Mouse (Mus musculus) hindbrain, embryonic 10.5 days (tissue): Measurements from ENCODE around the gene Ptprq. TPM values are rescaled to one million over a fixed set of nuclear protein-coding genes. Genes with fewer than 3 reads are reported as not detected.

Experiments
- DNase-seq: peaks from one replicate; pipeline ENCODE4 v3.0.0-alpha.2; 2017; ENCODE audit warnings: low spot score
- H3K27ac ChIP-seq: fragments of 300-500 bp; sonication (generic); 2 replicates; pipeline ENCODE4 v1.5.1; 2016; ENCODE audit warnings: mild to moderate bottlenecking, moderate library complexity
- H3K27me3 ChIP-seq: fragments of 300-500 bp; sonication (generic); 2 replicates; pipeline ENCODE4 v1.6.1; 2016; ENCODE audit warnings: mild to moderate bottlenecking; ENCODE audit not compliant: poor library complexity, insufficient read depth, severe bottlenecking
- H3K36me3 ChIP-seq: fragments of 300-500 bp; sonication (generic); 2 replicates; pipeline ENCODE4 v1.6.1; 2016; ENCODE audit warnings: mild to moderate bottlenecking, moderate library complexity
- H3K4me1 ChIP-seq: fragments of 300-500 bp; sonication (generic); replicated peaks from 2 replicates; pipeline ENCODE4 v1.6.1; 2016; ENCODE audit warnings: mild to moderate bottlenecking
- H3K4me3 ChIP-seq: fragments of 300-500 bp; sonication (generic); 2 replicates; pipeline ENCODE4 v1.5.1; 2016; ENCODE audit warnings: mild to moderate bottlenecking, moderate library complexity
- H3K9me3 ChIP-seq: fragments of 300-500 bp; sonication (generic); 2 replicates; pipeline ENCODE4 v1.6.1; 2016; ENCODE audit warnings: mild to moderate bottlenecking, moderate library complexity
- WGBS: fragments of 180-500 bp; shearing (Covaris S2); methylation state at CpG from one replicate; pipeline ENCODE4 v1.1.7; 2016; 5-methylcytosine and 5-hydroxymethylcytosine counted together
- polyA plus RNA-seq: library from polyadenylated mRNA; unstranded; fragments of >200 nt; fragmentation: Nextera tagmentation; extraction: Ambion mirVana; gene quantifications from 2 replicates; pipeline ENCODE4 v1.2.1, GENCODE M21; 2016

Ptprq gene
- polyA plus RNA-seq, 1 experiment from 2014 or later: 0.07 TPM

- Histone ChIP-seq H3K9me3 (no peaks in the 10 kb centered on the region), H3K36me3 (no peaks in the 10 kb centered on the region), H3K4me1 (no peaks in the 10 kb centered on the region), H3K27ac (no peak overlapping the region), H3K27me3 (no peaks in the 10 kb centered on the region), H3K4me3 (no peak overlapping the region)
- no peak for DNase-seq
- 91% methylated on average over 7 of the region's 7 CpGs for WGBS
These were observed 252.0 kb downstream of the Ptprq start for GRCm38 (mm10) chr10:107467819-107468218.

Other genes starting within 250 kb of the Ptprq start
- 1.1 and 4.3 TPM in 2 replicates for gene Myf5, start 233.9 kb downstream of the Ptprq start, polyA plus RNA-seq
- gene Myf6, start 225.3 kb downstream of the Ptprq start, polyA plus RNA-seq: 0.12 TPM in 1 of 2 replicates, not detected in the other
- 0.04 and 0.12 TPM in 2 replicates for gene Otogl, start 192.1 kb upstream of the Ptprq start, polyA plus RNA-seq